Mouse (Mus musculus): ENCODE results near the gene Smo.
"Not testable (repeated sequence)": the region's sequence is repeated elsewhere in the genome, so short reads cannot be mapped to it uniquely, and the experiment has no call there.

Gene Smo

DNA sequence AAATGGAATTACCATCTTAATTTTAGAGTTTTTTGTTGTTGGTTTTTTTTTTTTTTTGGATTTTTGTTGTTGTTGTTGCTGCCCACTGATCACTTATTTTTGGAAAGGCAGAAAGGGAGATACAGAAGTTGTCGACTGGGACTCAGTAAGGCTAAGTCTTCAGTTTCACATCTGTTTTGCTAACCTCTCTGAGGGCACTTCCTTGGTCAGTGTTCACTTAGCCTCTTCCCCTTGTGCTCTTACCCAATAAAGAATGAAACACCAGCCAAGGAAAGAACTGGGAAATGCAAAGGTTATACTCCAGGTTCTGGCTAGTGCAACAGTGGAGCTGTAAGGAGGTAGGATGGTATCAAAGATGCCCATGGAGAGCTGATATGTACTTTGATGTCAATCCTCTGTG lies 5.8 kb upstream of the Smo start:
- DNase-seq = no peak

DNA sequence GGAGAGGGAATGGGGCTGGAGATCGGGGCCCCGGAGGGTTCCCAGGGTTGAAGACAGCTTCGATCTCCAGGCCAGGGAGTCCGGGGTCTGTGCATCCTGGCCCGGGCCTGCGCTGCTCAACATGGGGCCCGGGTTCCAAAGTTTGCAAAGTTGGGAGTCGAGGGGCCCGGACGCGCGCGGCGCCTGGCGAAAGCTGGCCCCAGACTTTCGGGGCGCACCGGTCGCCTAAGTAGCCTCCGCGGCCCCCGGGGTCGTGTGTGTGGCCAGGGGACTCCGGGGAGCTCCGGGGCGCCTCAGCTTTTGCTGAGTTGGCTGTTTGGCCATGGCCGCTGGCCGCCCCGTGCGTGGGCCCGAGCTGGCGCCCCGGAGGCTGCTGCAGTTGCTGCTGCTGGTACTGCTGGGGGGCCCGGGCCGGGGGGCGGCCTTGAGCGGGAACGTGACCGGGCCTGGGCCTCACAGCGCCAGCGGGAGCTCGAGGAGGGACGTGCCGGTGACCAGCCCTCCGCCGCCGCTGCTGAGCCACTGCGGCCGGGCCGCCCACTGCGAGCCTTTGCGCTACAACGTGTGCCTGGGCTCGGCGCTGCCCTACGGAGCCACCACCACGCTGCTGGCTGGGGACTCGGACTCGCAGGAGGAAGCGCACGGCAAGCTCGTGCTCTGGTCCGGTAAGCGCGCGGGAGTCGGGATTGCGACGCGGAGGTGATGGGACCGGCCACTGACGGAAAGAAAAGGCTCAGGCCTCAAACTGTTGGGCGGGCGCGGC lies 567 bp downstream of the Smo start:
- peak; percentile 51 for DNase-seq

DNA sequence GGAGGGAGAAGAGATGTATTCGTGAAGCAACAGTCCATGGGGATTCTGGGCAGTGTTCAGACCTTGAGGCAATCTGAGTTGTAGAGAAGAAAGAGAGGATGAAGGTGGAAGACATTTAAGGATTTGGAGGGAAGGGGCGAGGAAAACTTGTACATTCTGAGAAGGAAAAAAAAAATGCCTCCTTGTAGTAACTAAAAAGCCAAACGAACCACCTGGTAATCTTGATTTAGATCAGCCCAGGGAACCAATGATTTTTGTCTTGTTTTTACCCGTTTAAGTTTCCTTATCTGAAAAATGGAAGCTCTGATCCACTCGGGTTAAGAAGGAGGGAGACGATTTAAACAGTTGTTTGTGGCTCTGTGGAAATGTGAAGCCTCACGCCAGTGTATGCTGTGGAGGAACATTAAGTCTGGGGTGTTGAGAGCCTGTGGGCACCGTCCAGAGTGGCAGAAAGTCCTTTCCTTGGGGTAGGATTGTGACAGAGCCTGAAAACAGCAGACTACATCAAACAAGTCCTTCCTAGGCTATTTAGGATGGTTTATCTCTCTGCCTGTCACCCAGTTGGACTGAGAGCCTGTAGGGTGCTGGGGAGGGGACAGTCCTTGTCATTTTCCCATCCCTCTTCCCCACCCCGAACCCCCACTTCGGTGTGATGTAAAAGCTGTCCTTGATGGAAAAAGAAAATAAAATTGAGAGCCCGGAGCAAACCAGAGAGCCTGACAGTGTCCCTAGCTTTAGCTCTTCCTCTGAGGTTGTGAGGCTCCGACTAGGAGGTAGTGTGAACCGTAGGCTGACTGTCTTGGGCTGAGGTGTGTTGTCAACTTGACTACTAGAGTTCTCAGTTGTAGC lies 1.5 kb downstream of the Smo start:
- no peak for DNase-seq

DNA sequence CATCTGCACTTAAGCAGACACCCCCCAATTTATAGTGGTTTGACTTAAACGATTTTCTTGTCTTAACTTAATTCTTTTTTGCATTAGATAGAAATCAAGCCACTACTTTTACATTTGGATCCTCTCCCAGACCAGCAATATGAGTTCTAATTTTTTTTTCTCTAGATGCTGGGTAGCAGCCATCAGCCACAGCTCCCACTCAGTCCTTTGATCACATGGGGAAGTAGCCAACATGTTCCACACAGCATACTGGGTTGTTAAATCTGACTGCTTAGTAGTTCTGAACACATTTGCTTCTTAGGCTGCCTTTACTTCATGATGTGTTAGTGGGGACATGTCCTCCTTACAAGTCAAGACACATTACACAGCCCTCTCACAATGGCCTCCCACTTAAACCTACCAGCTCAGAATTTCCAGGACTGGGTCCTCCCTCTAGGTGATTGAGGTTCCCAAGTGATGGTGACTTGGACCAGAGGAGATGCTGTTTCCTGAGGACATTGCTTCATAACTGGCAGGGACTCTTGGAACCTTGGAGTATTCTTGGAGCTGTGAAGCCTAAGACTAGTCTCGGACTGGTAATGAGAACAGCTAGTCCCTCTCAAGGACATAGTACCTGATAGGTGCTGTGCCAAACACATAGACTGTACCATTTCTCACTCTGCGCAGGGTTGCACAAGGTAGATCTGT lies 16.3 kb downstream of the Smo start:
- DNase-seq = no peak

DNA sequence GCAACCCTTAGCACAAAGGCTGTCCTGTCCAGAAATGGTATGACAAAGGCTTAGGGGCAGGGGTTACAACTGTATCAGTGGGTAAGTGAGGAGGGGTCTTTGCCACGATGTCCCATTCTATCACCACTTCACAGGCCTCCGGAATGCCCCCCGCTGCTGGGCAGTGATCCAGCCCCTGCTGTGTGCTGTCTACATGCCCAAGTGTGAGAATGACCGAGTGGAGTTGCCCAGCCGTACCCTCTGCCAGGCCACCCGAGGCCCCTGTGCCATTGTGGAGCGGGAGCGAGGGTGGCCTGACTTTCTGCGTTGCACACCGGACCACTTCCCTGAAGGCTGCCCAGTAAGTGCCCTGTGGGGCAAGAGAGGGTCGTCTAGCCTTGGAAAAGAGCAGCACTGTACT lies 18.0 kb downstream of the Smo start:
- DNase-seq = no peak

DNA sequence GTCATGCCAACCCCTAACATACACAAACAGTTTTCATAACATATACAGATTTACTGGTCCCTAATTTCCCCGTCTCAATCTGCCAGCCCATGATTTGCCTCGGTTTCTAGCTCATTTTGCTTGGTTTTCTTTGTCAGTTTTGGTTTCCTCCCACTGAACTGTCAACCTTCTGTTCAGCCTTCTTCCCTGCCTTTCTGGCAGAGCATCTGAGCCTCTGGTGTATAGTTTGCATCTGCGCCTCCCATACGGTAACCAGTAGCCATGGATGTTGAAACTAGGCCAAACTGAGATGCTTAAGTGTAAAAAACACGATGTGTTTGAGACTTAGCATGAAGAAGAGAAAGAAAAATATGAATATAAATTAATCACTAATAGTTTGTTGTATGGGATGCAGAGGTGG lies 20.7 kb downstream of the Smo start:
- no peak for DNase-seq

DNA sequence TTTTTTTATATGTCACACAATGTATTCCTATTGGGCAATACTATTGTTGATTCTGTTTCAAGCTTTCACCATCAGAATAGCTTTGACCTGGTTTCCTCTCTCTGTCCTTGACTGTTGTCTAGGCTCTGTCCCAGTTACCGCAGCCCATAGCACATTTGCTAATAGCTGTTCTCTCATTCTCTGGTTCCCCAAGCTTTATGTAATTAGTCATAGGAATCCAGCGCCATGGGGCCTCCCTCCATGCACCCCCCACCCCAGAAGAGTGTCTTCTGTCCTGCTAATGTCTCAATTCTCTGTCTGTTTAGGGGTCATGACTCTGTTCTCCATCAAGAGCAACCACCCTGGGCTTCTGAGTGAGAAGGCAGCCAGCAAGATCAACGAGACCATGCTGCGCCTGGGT lies 21.2 kb downstream of the Smo start:
- DNase-seq = no peak

DNA sequence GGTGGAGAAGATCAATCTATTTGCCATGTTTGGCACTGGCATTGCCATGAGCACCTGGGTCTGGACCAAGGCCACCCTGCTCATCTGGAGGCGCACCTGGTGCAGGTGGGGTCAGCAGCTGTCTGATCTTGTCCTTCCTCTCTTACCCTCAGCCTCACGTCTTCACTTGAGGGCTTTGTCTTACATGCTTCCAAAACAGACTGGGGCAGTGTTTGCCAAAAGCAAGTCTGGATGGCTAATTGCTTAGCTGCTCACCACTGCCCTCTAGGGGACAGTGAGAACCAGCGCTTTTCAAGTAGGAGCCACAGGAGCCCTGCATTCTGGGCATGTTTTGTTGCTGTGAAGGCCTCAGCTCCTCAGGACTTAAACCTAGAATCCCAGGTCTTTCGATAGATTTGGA lies 23.1 kb downstream of the Smo start:
- DNase-seq = peak; percentile 71

DNA sequence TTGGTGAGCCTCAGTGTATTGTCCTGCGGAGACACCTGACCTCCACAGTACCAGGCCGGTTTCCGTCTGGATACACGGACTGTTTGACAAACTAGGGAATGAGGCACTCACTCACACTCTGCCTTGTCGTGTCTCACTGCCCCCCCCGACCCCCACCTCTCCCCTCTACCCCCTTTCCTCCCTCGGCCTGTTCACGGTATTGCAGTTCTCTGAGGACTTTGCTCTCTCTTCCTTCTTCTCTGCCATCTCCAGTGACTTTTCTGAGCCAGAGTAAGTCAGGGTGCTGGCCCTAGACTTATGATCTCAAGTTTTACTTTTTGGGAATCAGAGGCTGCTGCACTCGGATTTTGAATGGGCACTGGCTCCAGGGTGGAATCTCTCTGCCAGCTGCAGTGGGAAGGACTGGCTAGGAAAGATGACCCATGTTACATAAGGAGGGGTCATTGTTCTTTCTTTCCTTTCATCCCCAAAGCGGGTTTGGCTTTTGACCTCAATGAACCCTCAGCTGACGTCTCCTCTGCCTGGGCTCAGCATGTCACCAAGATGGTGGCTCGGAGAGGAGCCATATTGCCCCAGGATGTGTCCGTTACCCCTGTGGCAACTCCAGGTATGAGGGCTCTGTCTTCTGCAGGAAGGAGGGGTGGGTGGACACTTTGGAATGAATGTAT lies 23.8 kb downstream of the Smo start:
- no peak for DNase-seq

DNA sequence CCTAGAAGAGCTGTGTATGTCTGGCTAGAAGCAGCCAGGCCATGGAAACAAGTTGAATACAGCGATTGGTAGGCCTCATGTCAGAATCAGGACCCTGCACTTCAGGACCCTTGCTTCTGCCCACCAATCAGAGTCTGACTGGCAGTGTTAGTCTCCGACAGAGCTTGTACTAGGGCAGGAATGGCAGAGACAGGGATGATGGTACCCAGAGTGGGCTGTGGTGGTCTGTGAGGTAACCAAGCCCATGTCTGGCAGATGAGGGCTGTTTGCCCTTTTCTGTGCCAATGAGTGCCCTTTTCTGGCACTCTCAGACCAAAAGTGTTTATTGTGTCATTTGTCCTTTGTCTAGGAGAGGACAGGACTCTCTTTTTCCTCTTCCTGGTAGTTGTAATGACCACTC lies 25.1 kb downstream of the Smo start:
- DNase-seq = not testable (repeated sequence)

DNA sequence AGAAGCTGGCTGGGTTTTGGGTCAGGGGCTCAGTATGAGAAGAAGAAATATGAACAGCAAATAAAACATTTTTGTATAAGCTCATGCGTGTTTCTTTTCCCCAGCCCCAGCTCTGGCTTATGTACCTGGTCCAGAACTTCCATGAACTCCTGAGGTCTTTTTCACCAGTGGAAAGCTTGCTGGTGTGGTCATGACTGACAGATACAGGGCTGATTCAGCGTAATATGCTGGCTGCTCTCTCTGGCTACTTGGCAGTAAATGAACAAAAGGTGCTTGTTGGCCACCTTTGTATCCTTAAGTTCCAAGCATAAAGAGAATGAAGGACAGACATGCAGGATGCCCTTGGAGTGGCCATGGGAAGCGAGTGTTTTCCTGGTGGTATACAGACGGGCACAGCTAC lies 26.0 kb downstream of the Smo start:
- no peak for DNase-seq

DNA sequence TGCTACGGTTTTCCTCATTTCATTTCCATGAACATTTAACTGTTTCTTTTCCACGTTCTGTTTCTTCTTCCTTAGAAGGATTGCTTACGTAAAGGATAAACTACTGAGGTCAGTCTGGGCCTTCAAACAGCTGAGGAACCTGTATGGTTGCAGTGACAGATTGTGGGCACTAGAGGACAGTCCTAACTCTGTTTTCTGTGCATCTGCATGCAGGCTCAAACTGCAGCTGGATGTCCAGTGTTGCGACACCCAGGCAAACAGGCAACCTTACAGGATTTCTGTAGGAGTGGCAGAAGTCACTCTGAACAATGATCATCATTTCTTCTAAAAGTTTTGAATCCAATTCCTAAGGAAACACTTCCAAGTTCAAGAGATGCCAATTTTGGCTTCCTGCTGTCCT lies 27.2 kb downstream of the Smo start:
- peak; percentile 40 for DNase-seq

DNA sequence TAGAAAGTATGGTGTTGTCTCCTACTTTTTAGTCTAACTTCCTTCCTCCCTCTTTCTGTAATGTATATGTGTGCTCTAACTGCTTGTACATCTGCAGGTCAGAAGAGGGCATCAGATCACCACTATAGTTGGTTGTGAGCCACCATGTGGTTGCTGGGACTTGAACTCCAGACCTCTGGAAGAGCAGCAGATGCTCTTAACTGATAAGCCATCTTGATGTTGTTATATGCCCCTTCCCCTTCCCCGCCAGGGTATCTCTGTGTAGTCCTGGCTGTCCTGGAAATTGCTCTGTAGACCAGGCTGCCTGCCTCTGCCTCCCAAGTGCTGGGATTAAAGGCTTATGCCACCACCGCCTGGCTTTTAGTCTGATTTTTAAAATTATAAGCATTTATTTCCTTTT lies 31.6 kb downstream of the Smo start:
- no peak for DNase-seq

DNA sequence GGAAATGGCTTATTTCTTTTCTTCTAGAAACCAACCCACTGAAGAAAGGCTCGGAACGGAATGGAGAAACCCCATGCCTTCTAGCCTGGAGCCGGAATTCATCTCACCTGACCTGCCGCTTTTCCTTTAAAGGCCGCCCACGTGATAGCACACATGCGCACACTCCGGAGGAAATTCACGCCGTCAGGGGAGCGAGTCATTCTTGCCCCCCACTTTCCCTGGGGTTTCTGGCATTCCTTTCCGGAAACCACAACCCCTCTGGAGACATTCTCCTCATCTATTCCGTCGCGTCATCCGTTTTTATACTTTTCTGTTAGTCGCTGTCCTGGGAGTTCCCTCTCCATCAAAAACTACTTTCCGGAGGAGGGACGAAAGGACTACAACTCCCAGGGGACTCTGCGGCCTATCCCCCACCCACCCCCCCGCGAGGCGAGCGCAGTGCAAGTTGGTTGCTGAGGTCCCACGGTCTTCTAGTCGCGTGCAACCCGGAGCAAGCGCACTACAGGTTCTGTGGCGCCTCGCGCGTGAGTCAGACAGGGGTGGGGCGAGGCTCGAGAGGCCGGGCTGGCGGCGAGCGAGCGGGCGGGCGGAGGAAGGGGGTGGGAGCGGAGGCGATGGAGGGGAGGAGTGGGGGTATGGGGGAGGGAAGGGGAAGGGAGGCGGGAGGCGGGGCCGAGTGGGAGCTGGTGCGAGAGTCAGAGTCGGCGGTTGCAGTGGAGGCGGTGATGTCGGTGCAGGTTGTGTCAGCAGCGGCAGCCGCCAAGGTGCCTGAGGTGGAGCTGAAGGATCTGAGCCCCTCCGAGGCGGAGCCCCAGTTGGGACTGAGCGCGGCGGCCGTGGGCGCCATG lies 32.7 kb downstream of the Smo start, which contains the start of gene Ahcyl2:
Gene Ahcyl2, plus strand, starts transcription at position 199 of the 848 bp plus-strand sequence.
- peak; percentile 95 for DNase-seq

DNA sequence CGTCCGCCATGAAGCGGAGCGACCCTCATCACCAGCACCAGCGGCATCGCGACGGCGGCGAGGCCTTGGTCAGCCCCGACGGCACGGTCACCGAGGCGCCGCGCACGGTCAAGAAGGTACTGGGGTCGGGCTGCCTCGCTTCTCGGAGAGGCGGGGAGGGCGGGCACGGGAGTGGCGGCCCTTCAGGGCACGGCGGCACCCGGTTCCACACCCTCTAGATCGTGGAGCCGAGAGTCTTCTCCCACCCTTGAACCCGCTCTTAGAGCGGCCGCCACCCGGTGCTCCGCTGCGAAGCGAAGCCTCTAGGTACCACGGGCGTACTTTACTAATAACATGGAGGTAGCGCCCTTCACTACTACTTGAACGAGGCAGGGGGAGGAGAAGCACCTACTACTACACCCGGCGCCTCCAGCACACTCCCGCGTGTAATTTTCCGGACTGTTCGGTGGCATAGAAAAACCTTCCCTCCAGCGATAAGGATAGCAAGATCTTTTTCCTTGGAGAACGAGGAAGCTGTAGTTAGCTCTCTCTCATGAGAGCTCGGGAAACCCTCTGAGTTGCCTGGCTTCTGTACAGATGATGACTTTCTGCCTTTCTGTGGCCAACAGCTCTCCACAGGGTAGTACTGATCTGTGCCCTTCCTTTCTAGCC lies 33.6 kb downstream of the Smo start:
- peak; percentile 75 for DNase-seq

DNA sequence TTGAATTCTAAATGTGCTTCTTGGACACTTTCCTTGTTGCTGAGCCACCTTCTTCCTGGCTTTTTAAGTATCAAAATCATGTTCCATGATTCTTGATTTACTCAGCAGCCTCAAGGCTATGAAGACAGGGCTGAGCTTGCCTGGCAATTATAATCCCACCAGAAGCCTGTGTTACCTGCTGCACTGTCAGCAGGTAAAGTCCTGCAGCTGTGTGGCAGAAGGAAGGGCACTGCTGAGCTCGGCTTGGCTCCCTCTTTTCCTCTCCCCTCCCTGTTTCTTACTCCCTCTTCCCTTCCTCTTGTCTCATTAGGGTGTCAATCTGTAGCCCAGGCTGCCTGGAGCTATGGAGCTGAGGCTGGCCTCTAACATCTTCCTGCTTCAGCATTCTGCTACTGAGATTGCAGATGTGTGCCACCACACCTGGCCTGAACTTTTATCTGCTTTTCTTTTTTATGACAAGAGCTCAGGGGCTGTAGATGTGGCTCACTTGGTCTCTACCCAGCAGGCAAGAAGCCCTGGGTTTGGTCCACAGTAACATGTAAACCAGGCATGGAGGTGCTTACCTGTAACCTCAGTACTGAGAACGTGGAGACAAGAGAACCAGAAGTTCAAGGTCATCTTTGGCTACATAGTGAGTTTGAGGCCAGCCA lies 35.5 kb downstream of the Smo start:
- DNase-seq = no peak

DNA sequence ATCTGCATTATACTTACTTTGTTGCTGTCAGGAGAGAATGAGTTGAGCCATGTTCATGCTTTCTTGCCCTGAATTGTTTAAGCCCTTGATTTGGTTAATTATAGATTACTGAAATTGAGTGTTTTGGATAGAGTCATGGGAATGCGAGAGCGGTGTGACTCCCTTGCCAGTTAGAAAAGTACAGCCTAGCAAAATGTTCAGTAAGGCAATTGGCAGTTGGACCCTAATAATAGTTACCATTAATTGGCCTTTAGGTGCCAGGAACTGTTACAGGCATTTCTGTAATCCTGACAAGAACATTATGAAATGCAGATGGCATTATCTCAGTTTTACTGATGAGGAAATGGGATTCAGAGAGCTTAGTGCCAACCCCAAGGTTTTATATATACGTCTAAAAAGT lies 36.9 kb downstream of the Smo start:
- no peak for DNase-seq

DNA sequence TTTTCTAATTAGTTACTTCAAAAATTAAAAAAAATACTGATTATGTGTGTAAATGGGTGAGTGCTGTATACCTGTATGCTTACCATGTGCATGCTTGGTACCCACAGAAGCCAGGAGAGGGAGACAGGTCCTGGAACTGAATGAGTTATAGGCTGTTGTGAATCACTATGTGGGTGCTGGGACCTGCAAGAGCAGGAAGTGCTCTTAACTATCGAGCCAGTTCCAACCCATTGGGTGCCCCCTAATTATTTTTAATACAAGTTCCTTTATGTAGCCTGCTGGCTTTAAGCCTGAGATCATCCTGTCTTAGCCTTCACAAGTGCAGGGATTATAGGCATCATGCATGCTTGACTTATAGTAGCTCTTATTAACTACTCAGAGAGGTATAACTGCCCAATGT lies 38.9 kb downstream of the Smo start:
- no peak for DNase-seq

DNA sequence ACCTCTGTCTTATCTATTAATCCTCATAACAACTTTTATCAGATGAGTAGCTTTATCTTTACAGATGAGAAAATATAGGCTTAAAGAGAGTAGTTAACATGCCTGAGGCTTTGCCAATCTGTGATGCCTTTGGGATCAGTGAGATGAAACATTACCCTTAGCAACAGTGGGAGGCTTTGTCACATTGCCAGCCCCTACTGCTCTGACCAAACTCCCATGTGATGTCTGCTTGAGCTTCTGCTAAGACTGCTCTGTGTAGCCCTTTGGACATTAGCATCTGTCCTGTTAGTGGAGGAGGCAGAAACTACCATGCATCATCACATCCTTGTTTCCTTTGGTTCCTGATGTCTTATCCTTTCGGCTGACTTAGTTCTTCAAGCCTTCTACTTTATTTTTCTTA lies 40.3 kb downstream of the Smo start:
- no peak for DNase-seq

DNA sequence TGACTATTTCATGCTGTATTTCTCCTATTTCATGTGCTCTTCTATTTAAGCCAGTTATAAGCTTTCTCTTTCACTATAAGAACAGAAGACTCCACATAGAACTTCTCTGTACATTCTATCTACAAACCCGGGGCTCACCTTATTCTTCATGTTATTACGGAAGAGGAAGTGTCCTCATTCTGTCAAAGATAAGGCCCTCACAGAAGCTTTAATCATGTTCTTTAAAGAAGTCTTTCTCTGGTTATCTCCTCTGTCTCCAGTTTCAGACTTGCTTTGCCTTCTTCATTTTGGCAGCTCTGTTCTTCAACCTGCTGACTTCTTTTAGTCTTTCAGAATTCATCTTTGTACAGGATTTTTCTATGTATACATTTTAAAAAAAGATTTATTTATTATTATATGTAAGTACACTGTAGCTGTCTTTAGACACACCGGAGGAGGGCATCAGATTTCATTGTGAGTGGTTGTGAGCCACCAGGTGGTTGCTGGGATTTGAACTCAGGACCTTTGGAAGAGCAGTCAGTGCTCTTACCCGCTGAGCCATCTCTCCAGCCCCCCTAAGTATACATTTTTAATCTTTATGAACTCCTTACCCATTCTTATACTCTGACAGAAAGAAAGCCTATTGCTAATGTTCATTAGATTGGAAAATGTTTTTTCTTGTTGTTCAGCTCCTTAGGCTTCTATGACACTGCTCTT lies 41.4 kb downstream of the Smo start:
- DNase-seq = no peak

DNA sequence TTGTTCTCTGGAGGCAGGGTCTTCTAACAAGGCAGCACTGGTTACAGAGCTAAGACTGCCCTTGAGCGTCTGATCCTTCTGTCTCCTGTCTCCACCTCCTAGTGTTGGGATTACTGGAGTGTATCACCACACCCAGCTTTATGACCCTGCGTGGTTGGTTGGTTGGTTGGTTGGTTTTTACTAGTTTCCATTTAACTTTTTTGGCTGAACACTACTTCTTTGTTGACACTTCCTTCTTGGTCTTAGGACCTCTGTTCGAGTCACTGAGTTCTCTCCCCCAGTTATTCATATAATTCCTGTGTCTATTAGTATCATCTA lies 41.9 kb downstream of the Smo start:
- DNase-seq = no peak

All from liver (tissue).